Mouse (Mus musculus) frontal cortex, adult (tissue): Measurements from ENCODE around the gene Marc1.
A peak's percentile ranks its signal among the peaks of the same experiment; 100 is the strongest.

Experiments
- ATAC-seq: cut with Nextera tagmentation; 2 replicates; pipeline ENCODE4 v1.9.2; 2017; ENCODE audit warnings: mild to moderate bottlenecking, moderate library complexity, mixed read lengths; ENCODE audit not compliant: low TSS enrichment

The Marc1 gene

GRCm38 (mm10) chr1:184822678-184823077 is 11.6 kb upstream of the Marc1 start:
- ATAC-seq: peak; percentile 31; the same call in 1 of the 2 replicates

- ATAC-seq: no peak
Observed at GRCm38 (mm10) chr1:184817768-184818167, 6.7 kb upstream of the Marc1 start.

- ATAC-seq: no peak
Observed at GRCm38 (mm10) chr1:184811716-184812250, 670 bp upstream of the Marc1 start.

GRCm38 (mm10) chr1:184809578-184810001 is 1.5 kb downstream of the Marc1 start:
- ATAC-seq: no peak

- no peak for ATAC-seq
Observed at GRCm38 (mm10) chr1:184808418-184809012, 2.6 kb downstream of the Marc1 start.

GRCm38 (mm10) chr1:184807627-184808417 is 3.3 kb downstream of the Marc1 start:
- no peak for ATAC-seq

- no peak for ATAC-seq
Observed at GRCm38 (mm10) chr1:184807123-184807522, 4.0 kb downstream of the Marc1 start.

GRCm38 (mm10) chr1:184805749-184806148 is 5.4 kb downstream of the Marc1 start:
- no peak for ATAC-seq

GRCm38 (mm10) chr1:184793163-184793876 is 17.8 kb downstream of the Marc1 start:
- no peak for ATAC-seq

- peak; percentile 64 for ATAC-seq
Observed at GRCm38 (mm10) chr1:184791109-184791508, 20.0 kb downstream of the Marc1 start.

GRCm38 (mm10) chr1:184786376-184787151 is 24.5 kb downstream of the Marc1 start:
- no peak for ATAC-seq

- no peak for ATAC-seq
Observed at GRCm38 (mm10) chr1:184783641-184784040, 27.5 kb downstream of the Marc1 start.

GRCm38 (mm10) chr1:184782161-184782513 is 29.0 kb downstream of the Marc1 start:
- no peak for ATAC-seq

- ATAC-seq: no peak
Observed at GRCm38 (mm10) chr1:184781286-184782160, 29.6 kb downstream of the Marc1 start.

GRCm38 (mm10) chr1:184778157-184778556 is 33.0 kb downstream of the Marc1 start:
- no peak for ATAC-seq

GRCm38 (mm10) chr1:184777061-184777795 is 33.9 kb downstream of the Marc1 start:
- no peak for ATAC-seq

GRCm38 (mm10) chr1:184775289-184775688 is 35.8 kb downstream of the Marc1 start:
- ATAC-seq: no peak

GRCm38 (mm10) chr1:184771891-184772249 is 39.2 kb downstream of the Marc1 start:
- ATAC-seq: no peak

GRCm38 (mm10) chr1:184771202-184771890 is 39.8 kb downstream of the Marc1 start:
- peak; percentile 69; the same call in 1 of the 2 replicates for ATAC-seq
